Mouse (Mus musculus) limb, embryonic 10.5 days (tissue): ENCODE data around the gene Ptpro. TPM values are rescaled to one million over a fixed set of nuclear protein-coding genes. Genes with fewer than 3 reads are reported as not detected.

Source experiments
- DNase-seq: peaks from one replicate; pipeline ENCODE4 v3.0.0-alpha.2; 2017; ENCODE audit warnings: low spot score
- H3K27ac ChIP-seq: fragments of 300-500 bp; sonication (generic); 2 replicates; pipeline ENCODE4 v1.5.1; 2016; ENCODE audit warnings: mild to moderate bottlenecking
- H3K27me3 ChIP-seq: fragments of 300-500 bp; sonication (generic); 2 replicates; pipeline ENCODE4 v1.6.1; 2016; ENCODE audit warnings: low read depth, mild to moderate bottlenecking; ENCODE audit not compliant: poor library complexity, severe bottlenecking
- H3K36me3 ChIP-seq: fragments of 300-500 bp; sonication (generic); 2 replicates; pipeline ENCODE4 v1.6.1; 2016; ENCODE audit warnings: mild to moderate bottlenecking, moderate library complexity
- H3K4me1 ChIP-seq: fragments of 300-500 bp; sonication (generic); 2 replicates; pipeline ENCODE4 v1.6.1; 2016
- H3K4me3 ChIP-seq: fragments of 300-500 bp; sonication (generic); 2 replicates; pipeline ENCODE4 v1.5.1; 2016; ENCODE audit warnings: mild to moderate bottlenecking, moderate library complexity
- H3K9me3 ChIP-seq: fragments of 300-500 bp; sonication (generic); replicated peaks from 2 replicates; pipeline ENCODE4 v1.6.1; 2016; ENCODE audit warnings: mild to moderate bottlenecking
- WGBS: fragments of 180-500 bp; shearing (Covaris S2); methylation state at CpG from one replicate; pipeline ENCODE4 v1.1.7; 2016; 5-methylcytosine and 5-hydroxymethylcytosine counted together
- polyA plus RNA-seq: library from polyadenylated mRNA; unstranded; fragments of >200 nt; fragmentation: Nextera tagmentation; extraction: Ambion mirVana; gene quantifications from 2 replicates; pipeline ENCODE4 v1.2.1, GENCODE M21; 2016

The Ptpro gene
- polyA plus RNA-seq, 1 experiment from 2014 or later = 0.10 TPM

- H3K36me3 ChIP-seq = no peaks in the 10 kb centered on the region
- H3K4me1 ChIP-seq = peaks cover 16% of the 10 kb centered on the region
- no peaks in the 10 kb centered on the region for H3K9me3 ChIP-seq
- H3K27ac ChIP-seq = no peak overlapping the region
- no peak for DNase-seq
- H3K4me3 ChIP-seq = no peak overlapping the region
- no peaks in the 10 kb centered on the region for H3K27me3 ChIP-seq
- 90% methylated on average over 5 of the region's 5 CpGs for WGBS
Observed at GRCm38 (mm10) chr6:137364681-137365080, 112.6 kb downstream of the Ptpro start.

GRCm38 (mm10) chr6:137365637-137366036, 113.5 kb downstream of the Ptpro start:
- Histone ChIP-seq H3K27ac (no peak overlapping the region), H3K9me3 (no peaks in the 10 kb centered on the region), H3K4me3 (no peak overlapping the region), H3K4me1 (peaks cover 16% of the 10 kb centered on the region), H3K36me3 (no peaks in the 10 kb centered on the region), H3K27me3 (no peaks in the 10 kb centered on the region)
- WGBS = 87% methylated on average over 2 of the region's 2 CpGs
- no peak for DNase-seq

- H3K9me3 ChIP-seq = no peaks in the 10 kb centered on the region
- H3K27me3 ChIP-seq = no peaks in the 10 kb centered on the region
- H3K36me3 ChIP-seq = no peaks in the 10 kb centered on the region
- no peaks in the 10 kb centered on the region for H3K4me1 ChIP-seq
- H3K27ac ChIP-seq = no peak overlapping the region
- 89% methylated on average over 8 of the region's 8 CpGs for WGBS
- DNase-seq = no peak
- no peak overlapping the region for H3K4me3 ChIP-seq
Observed at GRCm38 (mm10) chr6:137370745-137371144, 118.6 kb downstream of the Ptpro start.

- H3K36me3 ChIP-seq = no peaks in the 10 kb centered on the region
- H3K9me3 ChIP-seq = no peaks in the 10 kb centered on the region
- H3K4me3 ChIP-seq = no peak overlapping the region
- no peaks in the 10 kb centered on the region for H3K4me1 ChIP-seq
- H3K27me3 ChIP-seq = no peaks in the 10 kb centered on the region
- WGBS = 80% methylated on average over 6 of the region's 6 CpGs
- H3K27ac ChIP-seq = no peak overlapping the region
- DNase-seq = no peak
Observed at GRCm38 (mm10) chr6:137371455-137371854, 119.3 kb downstream of the Ptpro start.

GRCm38 (mm10) chr6:137373920-137374319, 121.8 kb downstream of the Ptpro start:
- H3K4me3 ChIP-seq = no peak overlapping the region
- DNase-seq = no peak
- H3K27me3 ChIP-seq = no peaks in the 10 kb centered on the region
- no peaks in the 10 kb centered on the region for H3K4me1 ChIP-seq
- no peaks in the 10 kb centered on the region for H3K36me3 ChIP-seq
- no peak overlapping the region for H3K27ac ChIP-seq
- 85% methylated on average over 6 of the region's 6 CpGs for WGBS
- H3K9me3 ChIP-seq = no peaks in the 10 kb centered on the region

GRCm38 (mm10) chr6:137382546-137382945, 130.4 kb downstream of the Ptpro start:
- H3K36me3 ChIP-seq = no peaks in the 10 kb centered on the region
- H3K27me3 ChIP-seq = no peaks in the 10 kb centered on the region
- H3K4me1 ChIP-seq = no peaks in the 10 kb centered on the region
- WGBS = 70% methylated on average over 9 of the region's 9 CpGs
- H3K9me3 ChIP-seq = no peaks in the 10 kb centered on the region
- no peak overlapping the region for H3K27ac ChIP-seq
- DNase-seq = no peak
- no peak overlapping the region for H3K4me3 ChIP-seq

GRCm38 (mm10) chr6:137386344-137386743, 134.2 kb downstream of the Ptpro start:
- H3K4me1 ChIP-seq = no peaks in the 10 kb centered on the region
- WGBS = 93% methylated on average over 4 of the region's 4 CpGs
- H3K4me3 ChIP-seq = no peak overlapping the region
- no peak for DNase-seq
- H3K27me3 ChIP-seq = no peaks in the 10 kb centered on the region
- no peaks in the 10 kb centered on the region for H3K9me3 ChIP-seq
- no peaks in the 10 kb centered on the region for H3K36me3 ChIP-seq
- no peak overlapping the region for H3K27ac ChIP-seq

GRCm38 (mm10) chr6:137386935-137387334, 134.8 kb downstream of the Ptpro start:
- H3K4me1 ChIP-seq = no peaks in the 10 kb centered on the region
- H3K27me3 ChIP-seq = no peaks in the 10 kb centered on the region
- H3K9me3 ChIP-seq = no peaks in the 10 kb centered on the region
- WGBS = 58% methylated on average over 4 of the region's 4 CpGs
- no peak overlapping the region for H3K27ac ChIP-seq
- H3K36me3 ChIP-seq = no peaks in the 10 kb centered on the region
- no peak overlapping the region for H3K4me3 ChIP-seq
- DNase-seq = no peak

GRCm38 (mm10) chr6:137395075-137395474, 143.0 kb downstream of the Ptpro start:
- no peaks in the 10 kb centered on the region for H3K4me1 ChIP-seq
- H3K4me3 ChIP-seq = no peak overlapping the region
- H3K27ac ChIP-seq = no peak overlapping the region
- DNase-seq = no peak
- H3K27me3 ChIP-seq = no peaks in the 10 kb centered on the region
- H3K9me3 ChIP-seq = no peaks in the 10 kb centered on the region
- 86% methylated on average over 7 of the region's 7 CpGs for WGBS
- H3K36me3 ChIP-seq = no peaks in the 10 kb centered on the region

- Histone ChIP-seq H3K4me1 (no peaks in the 10 kb centered on the region), H3K27me3 (no peaks in the 10 kb centered on the region), H3K27ac (no peak overlapping the region), H3K36me3 (no peaks in the 10 kb centered on the region), H3K9me3 (no peaks in the 10 kb centered on the region), H3K4me3 (no peak overlapping the region)
- no peak for DNase-seq
- WGBS = 86% methylated on average over 4 of the region's 4 CpGs
Observed at GRCm38 (mm10) chr6:137396106-137396793, 144.1 kb downstream of the Ptpro start.

GRCm38 (mm10) chr6:137397358-137397757, 145.2 kb downstream of the Ptpro start:
- DNase-seq = no peak
- WGBS = 87% methylated on average over 2 of the region's 2 CpGs
- no peaks in the 10 kb centered on the region for H3K9me3 ChIP-seq
- H3K27ac ChIP-seq = no peak overlapping the region
- H3K36me3 ChIP-seq = no peaks in the 10 kb centered on the region
- H3K4me3 ChIP-seq = no peak overlapping the region
- H3K27me3 ChIP-seq = no peaks in the 10 kb centered on the region
- no peaks in the 10 kb centered on the region for H3K4me1 ChIP-seq

- Histone ChIP-seq H3K4me1 (no peaks in the 10 kb centered on the region), H3K36me3 (no peaks in the 10 kb centered on the region), H3K4me3 (no peak overlapping the region), H3K27me3 (no peaks in the 10 kb centered on the region), H3K27ac (no peak overlapping the region), H3K9me3 (no peaks in the 10 kb centered on the region)
- DNase-seq = no peak
- 81% methylated on average over 4 of the region's 4 CpGs for WGBS
Observed at GRCm38 (mm10) chr6:137404196-137404595, 152.1 kb downstream of the Ptpro start.

GRCm38 (mm10) chr6:137405690-137406089, 153.6 kb downstream of the Ptpro start:
- 85% methylated on average over 2 of the region's 2 CpGs for WGBS
- H3K9me3 ChIP-seq = no peaks in the 10 kb centered on the region
- H3K4me3 ChIP-seq = no peak overlapping the region
- H3K27me3 ChIP-seq = no peaks in the 10 kb centered on the region
- H3K4me1 ChIP-seq = 0 out of 2 replicates have a peak, but pooled peaks cover under 1% of the 10 kb centered on the region
- H3K27ac ChIP-seq = no peak overlapping the region
- H3K36me3 ChIP-seq = no peaks in the 10 kb centered on the region
- no peak for DNase-seq

- H3K4me3 ChIP-seq = no peak overlapping the region
- H3K36me3 ChIP-seq = no peaks in the 10 kb centered on the region
- no peaks in the 10 kb centered on the region for H3K9me3 ChIP-seq
- no peak overlapping the region for H3K27ac ChIP-seq
- WGBS = 74% methylated on average over 3 of the region's 3 CpGs
- no peak for DNase-seq
- H3K27me3 ChIP-seq = no peaks in the 10 kb centered on the region
- 0 out of 2 replicates have a peak, but pooled peaks cover 3% of the 10 kb centered on the region for H3K4me1 ChIP-seq
Observed at GRCm38 (mm10) chr6:137410510-137410909, 158.4 kb downstream of the Ptpro start.
